Comparison of ENCODE assay signal across 15 mouse cellular contexts in the genomic region with DNA sequence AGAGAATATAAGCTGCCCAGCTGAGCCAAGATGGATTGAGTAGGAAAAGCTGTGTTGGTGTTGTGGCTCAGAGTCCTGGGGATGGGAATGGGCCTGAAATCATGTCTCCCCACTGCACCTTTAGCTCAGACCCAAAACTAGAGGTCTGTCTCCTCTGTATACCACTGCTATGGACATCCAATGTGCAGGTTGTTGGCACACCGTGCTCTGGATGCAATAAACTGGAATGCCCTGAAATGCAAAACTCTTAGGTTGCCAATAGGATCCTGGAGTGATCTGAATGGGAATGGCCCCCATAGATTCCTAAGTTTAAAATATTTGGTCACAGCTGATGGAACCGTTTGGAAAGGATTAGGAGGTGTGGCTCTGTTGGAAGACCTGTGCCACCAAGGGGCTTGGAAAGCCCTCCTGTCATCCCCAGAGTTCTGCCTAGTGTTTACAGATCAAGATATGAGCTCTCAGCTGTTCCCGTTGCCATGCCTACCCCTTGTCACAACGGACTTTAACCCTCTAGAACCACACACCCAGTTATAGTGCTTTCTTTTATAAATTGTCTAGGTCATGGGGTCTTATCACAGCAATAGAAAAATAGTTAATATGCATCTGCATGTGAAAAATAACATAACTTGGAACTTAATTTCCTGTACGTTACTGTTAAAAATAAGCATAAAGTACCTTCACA.
"Had no signal": no experiment of that assay in that cellular context is flagged by ENCODE, and none has a peak within 500 bp of the region (broad histone marks: within the 10 kb centered on the region; RNA-seq: fewer than 3 reads in every experiment).

No protein-coding gene starts in this region.

- H3K9me3 ChIP-seq: midbrain, embryonic 10.5 days; midbrain, embryonic 12.5 days; neural tube, embryonic 13.5 days; neural tube, embryonic 15.5 days had no signal

- H3K27ac ChIP-seq: midbrain, embryonic 10.5 days; midbrain, embryonic 12.5 days; neural tube, embryonic 13.5 days; neural tube, embryonic 15.5 days had no signal

- DNase-seq: lung, adult 18-20 months; lung, embryonic 14.5 days; lung, postnatal 10 days; lung, postnatal 4 days; midbrain, embryonic 14.5 days; right cerebral cortex, postnatal 14 days; thymus, adult 18-20 months; thymus, postnatal 14 days; thymus, postnatal 36 days had no signal

- H3K4me3 ChIP-seq: midbrain, embryonic 10.5 days; midbrain, embryonic 12.5 days; myocyte; neural tube, embryonic 13.5 days; neural tube, embryonic 15.5 days had no signal

- H3K36me3 ChIP-seq: midbrain, embryonic 10.5 days; midbrain, embryonic 12.5 days; neural tube, embryonic 13.5 days; neural tube, embryonic 15.5 days had no signal

- H3K4me2 ChIP-seq: lung, embryonic 14.5 days; midbrain, embryonic 12.5 days; neural tube, embryonic 13.5 days; neural tube, embryonic 15.5 days had no signal

- H3K4me1 ChIP-seq: midbrain, embryonic 10.5 days; midbrain, embryonic 12.5 days; neural tube, embryonic 13.5 days; neural tube, embryonic 15.5 days had no signal

- H3K9ac ChIP-seq: lung, embryonic 14.5 days; midbrain, embryonic 12.5 days; neural tube, embryonic 13.5 days; neural tube, embryonic 15.5 days had no signal

- ATAC-seq: midbrain, embryonic 16.5 days had no signal

- H3K27me3 ChIP-seq: midbrain, embryonic 12.5 days; neural tube, embryonic 13.5 days; neural tube, embryonic 15.5 days had no signal
